In the genomic region with DNA sequence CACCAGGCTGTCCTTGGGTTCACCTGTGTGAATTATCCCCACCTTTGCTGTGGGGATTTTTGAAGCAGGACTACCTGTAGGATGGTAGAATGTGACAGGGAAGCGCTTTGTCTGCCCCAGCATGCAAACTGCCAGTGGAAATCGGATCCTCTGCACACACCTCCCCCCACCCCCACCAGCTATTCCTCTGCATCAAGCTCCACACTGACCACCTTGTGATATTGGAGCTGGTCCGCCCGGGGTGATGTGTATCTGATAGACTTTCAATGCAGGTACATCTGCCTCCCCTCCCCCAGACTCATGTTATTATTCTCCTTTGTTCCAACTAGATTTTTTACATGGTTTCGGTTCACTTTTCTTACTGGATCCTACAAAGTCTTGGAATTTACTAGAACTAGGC, we compare ENCODE assay signal across 9 mouse cellular contexts. TPM values are rescaled to one million over a fixed set of nuclear protein-coding genes. Genes with fewer than 3 reads are reported as not detected.
DNase-seq lines count a peak whose midpoint lies in the region; ATAC-seq lines count a peak whose summit lies in the region.
"Had no signal": no experiment of that assay in that cellular context is flagged by ENCODE, and none has a peak within 500 bp of the region (broad histone marks: within the 10 kb centered on the region; RNA-seq: fewer than 3 reads in every experiment).

No protein-coding gene starts in this region.

- H3K27ac ChIP-seq in lung, embryonic 15.5 days, result peak overlapping the region; percentile 87
- H3K27ac ChIP-seq in intestine, embryonic 15.5 days, result peak overlapping the region; percentile 68
- peak overlapping the region; percentile 73; the same call in 1 of the 2 replicates for H3K27ac ChIP-seq in stomach, embryonic 14.5 days (ENCODE audit: low read length)

- H3K4me1 ChIP-seq in lung, embryonic 15.5 days, result peaks cover 81% of the 10 kb centered on the region
- H3K4me1 ChIP-seq in intestine, embryonic 15.5 days (replicated peaks), result peaks cover 76% of the 10 kb centered on the region
- peaks cover 39% of the 10 kb centered on the region for H3K4me1 ChIP-seq in stomach, embryonic 14.5 days (ENCODE audit: control insufficient read depth, insufficient read depth, low read length)

- no peak for ATAC-seq in lung, embryonic 15.5 days (ENCODE audit: borderline replicate concordance, extremely low read depth, low FRiP score, low TSS enrichment)
- no peak for ATAC-seq in intestine, embryonic 15.5 days
- no peak for ATAC-seq in stomach, embryonic 14.5 days (ENCODE audit: insufficient number of reproducible peaks, insufficient read depth, low FRiP score, low read depth)

- WGBS in lung, embryonic 15.5 days, result 41% methylated on average over 5 of the region's 5 CpGs
- WGBS in intestine, embryonic 15.5 days, result 50% methylated on average over 5 of the region's 5 CpGs
- 39% methylated on average over 5 of the region's 5 CpGs for WGBS in stomach, embryonic 14.5 days

- peak overlapping the region; percentile 16; the same call in 1 of the 2 replicates for H3K9ac ChIP-seq in lung, embryonic 15.5 days
- no peak overlapping the region for H3K9ac ChIP-seq in intestine, embryonic 15.5 days
- no peak overlapping the region for H3K9ac ChIP-seq in stomach, embryonic 14.5 days (replicated peaks; ENCODE audit: low read depth, low read length)

- no peak overlapping the region for H3K4me3 ChIP-seq in lung, embryonic 15.5 days
- no peak overlapping the region for H3K4me3 ChIP-seq in intestine, embryonic 15.5 days (replicated peaks)
- no peak overlapping the region for H3K4me3 ChIP-seq in stomach, embryonic 14.5 days (ENCODE audit: low read depth, low read length)

- no peaks in the 10 kb centered on the region for H3K27me3 ChIP-seq in lung, embryonic 15.5 days
- no peaks in the 10 kb centered on the region for H3K27me3 ChIP-seq in intestine, embryonic 15.5 days (replicated peaks)
- no peaks in the 10 kb centered on the region for H3K27me3 ChIP-seq in stomach, embryonic 14.5 days (ENCODE audit: control insufficient read depth, insufficient read depth, low read length)

- H3K4me2 ChIP-seq in lung, embryonic 15.5 days, result peak overlapping the region; percentile 37
- H3K4me2 ChIP-seq in intestine, embryonic 15.5 days (replicated peaks), result peak overlapping the region; percentile 35; the same call in 1 of the 2 replicates
- H3K4me2 ChIP-seq in stomach, embryonic 14.5 days (replicated peaks; ENCODE audit: low read depth, low read length), result peak overlapping the region; percentile 24

- peak; percentile 50 for DNase-seq in embryo, embryonic 10 days (ENCODE audit: low spot score)
- DNase-seq in embryo, embryonic 9.5 days (ENCODE audit: extremely low spot score), result no peak
- no peak for DNase-seq in lung, adult 18-20 months
- no peak for DNase-seq in thymus, postnatal 4 days
- DNase-seq in gastrocnemius, postnatal 10 days, result no peak
- DNase-seq: cerebellum, adult 18-20 months had no signal

- no peaks in the 10 kb centered on the region for H3K9me3 ChIP-seq in lung, embryonic 15.5 days
- H3K9me3 ChIP-seq in intestine, embryonic 15.5 days, result no peaks in the 10 kb centered on the region
- H3K9me3 ChIP-seq in stomach, embryonic 14.5 days (ENCODE audit: control insufficient read depth, low read depth, low read length), result no peaks in the 10 kb centered on the region

- no peaks in the 10 kb centered on the region for H3K36me3 ChIP-seq in lung, embryonic 15.5 days
- H3K36me3 ChIP-seq in intestine, embryonic 15.5 days, result no peaks in the 10 kb centered on the region
- no peaks in the 10 kb centered on the region for H3K36me3 ChIP-seq in stomach, embryonic 14.5 days (ENCODE audit: control insufficient read depth, insufficient read depth, low read length)

RNA-seq across cellular contexts. Expression of gene Sh3bp4, which starts 21.8 kb away (rescaled TPM):
- polyA plus RNA-seq in lung, embryonic 15.5 days (2015; fragmentation: Nextera tagmentation; extraction: Ambion mirVana), result 25.2 and 27.1 TPM in 2 replicates
- polyA plus RNA-seq in intestine, embryonic 15.5 days (2015; fragmentation: Nextera tagmentation; extraction: Ambion mirVana), result 16.3 and 17.0 TPM in 2 replicates
- 22.4 and 24.3 TPM in 2 replicates for polyA plus RNA-seq in stomach, embryonic 14.5 days (2014; fragmentation: Nextera tagmentation; extraction: Ambion mirVana)
- 10 to 100 TPM in 1 of 2 experiments, 1 to 10 TPM in 1; 7.3 to 10.3 TPM for total RNA-seq in gastrocnemius, postnatal 10 days (2021)
